Mouse (Mus musculus) hindbrain, postnatal 0 days (tissue): ENCODE measurements at regions not wholly inside any gene's neighbourhood (a gene's known extent, or its start where the extent isn't known, plus 50 kb on each side); places are given as distances from the start of the nearest gene placed in this dataset.

ENCODE experiments used
- ATAC-seq: fragments of 200-750 bp; cut with Nextera tagmentation; 2 replicates; pipeline ENCODE4 v1.8.0; 2017; ENCODE audit warnings: mild to moderate bottlenecking, moderate TSS enrichment, moderate library complexity
- DNase-seq: peaks from one replicate; pipeline ENCODE4 v3.0.0-alpha.2; 2015; ENCODE audit warnings: low spot score
- H3K27ac ChIP-seq: fragments of 300-500 bp; sonication (generic); 2 replicates; pipeline ENCODE4 v1.5.1; 2014; ENCODE audit warnings: mild to moderate bottlenecking
- H3K27me3 ChIP-seq: fragments of 300-500 bp; sonication (generic); 2 replicates; pipeline ENCODE4 v1.6.1; 2014; ENCODE audit warnings: low read length, mixed read lengths; ENCODE audit not compliant: insufficient read depth
- H3K36me3 ChIP-seq: fragments of 300-500 bp; sonication (generic); 2 replicates; pipeline ENCODE4 v1.6.1; 2014; ENCODE audit warnings: low read length, mixed read lengths; ENCODE audit not compliant: insufficient read depth
- H3K4me1 ChIP-seq: fragments of 300-500 bp; sonication (generic); 2 replicates; pipeline ENCODE4 v1.6.1; 2014; ENCODE audit warnings: antibody characterized with exemption, low read length, mixed read lengths; ENCODE audit not compliant: insufficient read depth
- H3K4me2 ChIP-seq: fragments of 300-500 bp; sonication (generic); 2 replicates; pipeline ENCODE4 v1.6.1; 2014; ENCODE audit warnings: low read depth, mild to moderate bottlenecking, low read length, moderate library complexity, mixed read lengths
- H3K4me3 ChIP-seq: fragments of 300-500 bp; sonication (generic); 2 replicates; pipeline ENCODE4 v1.5.1; 2014; ENCODE audit warnings: low read length
- H3K9ac ChIP-seq: fragments of 300-500 bp; sonication (generic); replicated peaks from 2 replicates; pipeline ENCODE4 v1.6.1; 2014; ENCODE audit warnings: mild to moderate bottlenecking, low read length, moderate library complexity, mixed read lengths
- H3K9me3 ChIP-seq: fragments of 300-500 bp; sonication (generic); 2 replicates; pipeline ENCODE4 v1.6.1; 2016; ENCODE audit warnings: low read length, mixed read lengths
- CTCF ChIP-seq: IDR thresholded peaks from 2 replicates; pipeline ENCODE4 v1.5.1; 2016; ENCODE audit warnings: antibody characterized with exemption, control low read depth, low read depth
- WGBS: fragments of 180-500 bp; shearing (Covaris S2); extraction: QIAGEN DNeasy Blood & Tissue Kit; methylation state at CpG from one replicate; pipeline ENCODE4 v1.1.7; 2014; 5-methylcytosine and 5-hydroxymethylcytosine counted together

- no peaks in the 10 kb centered on the region for H3K9me3 ChIP-seq
- no peak overlapping the region for H3K27ac ChIP-seq
- no peaks in the 10 kb centered on the region for H3K36me3 ChIP-seq
- H3K4me2 ChIP-seq: no peak overlapping the region
- H3K9ac ChIP-seq: no peak overlapping the region
- TF ChIP-seq CTCF: no peak
- no peaks in the 10 kb centered on the region for H3K27me3 ChIP-seq
- no peaks in the 10 kb centered on the region for H3K4me1 ChIP-seq
- no peak for DNase-seq
- H3K4me3 ChIP-seq: no peak overlapping the region
- no peak for ATAC-seq
Observed at GRCm38 (mm10) chr2:11917373-11917772, 139.7 kb downstream of the Ankrd16 start.

GRCm38 (mm10) chr2:11918070-11918469, 140.4 kb downstream of the Ankrd16 start:
- no peaks in the 10 kb centered on the region for H3K4me1 ChIP-seq
- 77% methylated on average over 5 of the region's 5 CpGs for WGBS
- H3K9ac ChIP-seq: no peak overlapping the region
- no peak for TF ChIP-seq CTCF
- H3K27me3 ChIP-seq: no peaks in the 10 kb centered on the region
- ATAC-seq (no peak), DNase-seq (no peak)
- H3K36me3 ChIP-seq: no peaks in the 10 kb centered on the region
- H3K4me3 ChIP-seq: no peak overlapping the region
- H3K4me2 ChIP-seq: no peak overlapping the region
- no peaks in the 10 kb centered on the region for H3K9me3 ChIP-seq
- no peak overlapping the region for H3K27ac ChIP-seq

- Histone ChIP-seq H3K4me1 (no peaks in the 10 kb centered on the region), H3K4me2 (no peak overlapping the region), H3K36me3 (no peaks in the 10 kb centered on the region), H3K27ac (no peak overlapping the region), H3K9ac (no peak overlapping the region), H3K27me3 (no peaks in the 10 kb centered on the region), H3K9me3 (no peaks in the 10 kb centered on the region), H3K4me3 (no peak overlapping the region)
- WGBS: 80% methylated on average over 3 of the region's 3 CpGs
- ATAC-seq (no peak), DNase-seq (no peak)
- TF ChIP-seq CTCF: no peak
Observed at GRCm38 (mm10) chr2:11960777-11961176, 183.1 kb downstream of the Ankrd16 start.

- no peaks in the 10 kb centered on the region for H3K9me3 ChIP-seq
- DNase-seq: no peak
- H3K27me3 ChIP-seq: no peaks in the 10 kb centered on the region
- ATAC-seq: no peak
- H3K4me3 ChIP-seq: no peak overlapping the region
- H3K4me2 ChIP-seq: no peak overlapping the region
- no peak overlapping the region for H3K9ac ChIP-seq
- H3K4me1 ChIP-seq: no peaks in the 10 kb centered on the region
- 71% methylated on average over 3 of the region's 3 CpGs for WGBS
- TF ChIP-seq CTCF: no peak
- no peak overlapping the region for H3K27ac ChIP-seq
- H3K36me3 ChIP-seq: no peaks in the 10 kb centered on the region
Observed at GRCm38 (mm10) chr2:11965374-11965773, 187.7 kb downstream of the Ankrd16 start.

GRCm38 (mm10) chr2:11967001-11967400, 189.3 kb downstream of the Ankrd16 start:
- no peaks in the 10 kb centered on the region for H3K4me1 ChIP-seq
- no peaks in the 10 kb centered on the region for H3K27me3 ChIP-seq
- H3K9ac ChIP-seq: no peak overlapping the region
- no peaks in the 10 kb centered on the region for H3K9me3 ChIP-seq
- no peak overlapping the region for H3K27ac ChIP-seq
- 77% methylated on average over 2 of the region's 2 CpGs for WGBS
- H3K4me2 ChIP-seq: no peak overlapping the region
- no peaks in the 10 kb centered on the region for H3K36me3 ChIP-seq
- no peak for ATAC-seq
- no peak for DNase-seq
- H3K4me3 ChIP-seq: no peak overlapping the region
- no peak for TF ChIP-seq CTCF

DNA sequence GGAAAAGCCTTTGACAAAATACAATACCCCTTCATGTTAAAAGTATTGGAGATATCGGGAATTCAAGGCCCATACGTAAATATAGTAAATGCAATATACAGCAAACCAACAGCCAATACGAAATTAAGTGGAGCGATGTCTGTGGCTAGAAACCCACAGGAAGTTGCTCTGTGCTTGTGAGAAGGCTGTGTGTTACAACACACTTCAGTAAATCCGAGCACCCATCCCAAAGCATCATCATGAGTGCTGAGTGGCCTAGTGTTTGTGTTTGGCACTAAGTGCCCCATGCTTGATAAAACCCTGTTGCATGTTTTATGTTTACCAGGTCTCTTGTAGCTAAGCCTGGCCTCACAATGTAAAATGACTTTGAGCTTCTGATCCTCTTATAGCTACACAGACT, 194.3 kb downstream of the Ankrd16 start:
- DNase-seq (no peak), ATAC-seq (no peak)
- H3K36me3 ChIP-seq: no peaks in the 10 kb centered on the region
- no peak overlapping the region for H3K4me3 ChIP-seq
- TF ChIP-seq CTCF: no peak
- H3K4me2 ChIP-seq: no peak overlapping the region
- WGBS: 89% methylated on average over 5 of the region's 5 CpGs
- H3K27ac ChIP-seq: no peak overlapping the region
- H3K27me3 ChIP-seq: no peaks in the 10 kb centered on the region
- H3K9me3 ChIP-seq: no peaks in the 10 kb centered on the region
- H3K9ac ChIP-seq: no peak overlapping the region
- H3K4me1 ChIP-seq: no peaks in the 10 kb centered on the region

GRCm38 (mm10) chr2:12001938-12002899, 224.5 kb downstream of the Ankrd16 start:
- no peaks in the 10 kb centered on the region for H3K9me3 ChIP-seq
- H3K4me3 ChIP-seq: no peak overlapping the region
- H3K36me3 ChIP-seq: no peaks in the 10 kb centered on the region
- no peak overlapping the region for H3K27ac ChIP-seq
- WGBS: 31% methylated on average over 24 of the region's 24 CpGs
- TF ChIP-seq CTCF: peak; percentile 86
- ATAC-seq (peak; percentile 64; the same call in 1 of the 2 replicates), DNase-seq (peak; percentile 82)
- no peaks in the 10 kb centered on the region for H3K27me3 ChIP-seq
- H3K4me2 ChIP-seq: no peak overlapping the region
- no peaks in the 10 kb centered on the region for H3K4me1 ChIP-seq
- H3K9ac ChIP-seq: no peak overlapping the region
